Mouse (Mus musculus) urinary bladder, postnatal 0 days (tissue): ENCODE measurements around the gene 1700012B07Rik. TPM values are rescaled to one million over a fixed set of nuclear protein-coding genes. Genes with fewer than 3 reads are reported as not detected.

Experiments used
- polyA plus RNA-seq: library from polyadenylated mRNA; unstranded; fragments of >200 nt; fragmentation: Nextera tagmentation; extraction: Ambion mirVana; gene quantifications from 2 replicates; pipeline ENCODE4 v1.2.1, GENCODE M21; 2015

1700012B07Rik gene
- not detected in 2 replicates for polyA plus RNA-seq

DNA sequence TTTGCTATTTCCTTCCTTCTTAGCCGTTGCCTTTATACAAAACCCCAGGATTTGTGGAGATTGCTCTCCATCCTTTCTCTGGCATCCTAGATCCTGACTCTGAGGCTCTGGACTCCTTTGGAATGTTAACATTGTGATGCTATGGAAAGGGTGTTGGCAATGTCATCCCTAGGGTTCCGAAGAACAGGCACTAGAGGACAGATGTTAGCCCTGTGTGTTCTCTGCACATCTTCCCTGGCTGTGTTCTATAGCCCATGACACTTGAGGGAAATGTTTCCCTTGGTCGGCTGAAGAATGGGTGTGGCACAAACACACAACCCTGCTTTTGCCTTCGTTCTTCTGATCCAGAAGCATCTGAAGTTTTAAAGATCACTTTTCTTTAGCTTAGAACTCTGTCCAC lies at the start of gene 1700012B07Rik:
1700012B07Rik (minus strand) TSS at position 101 of the 400 bp plus-strand sequence.

Other genes with a start within 250 kb of the 1700012B07Rik start
- gene Wipi1, start 216.1 kb downstream of the 1700012B07Rik start, polyA plus RNA-seq, result 59.9 and 66.1 TPM in 2 replicates
- 218 and 254 TPM in 2 replicates for gene Prkar1a, start 178.6 kb downstream of the 1700012B07Rik start, polyA plus RNA-seq
- 4.2 and 9.1 TPM in 2 replicates for gene Fam20a, start 105.8 kb downstream of the 1700012B07Rik start, polyA plus RNA-seq
- gene Abca8b, start 167.8 kb upstream of the 1700012B07Rik start, polyA plus RNA-seq, result 0.30 and 0.36 TPM in 2 replicates